Mouse (Mus musculus) cerebral cortex, adult 2 months (tissue): Measurements from ENCODE around the gene Tmem19.

Experiments used
- WGBS: fragments of 180-500 bp; shearing (Covaris S2); methylation state at CpG from one replicate; pipeline ENCODE4 v1.1.7; 2018; 5-methylcytosine and 5-hydroxymethylcytosine counted together

Tmem19 gene

GRCm38 (mm10) chr10:115349029-115349428, 13.3 kb downstream of the Tmem19 start:
- 74% methylated on average over 10 of the region's 10 CpGs for WGBS

- WGBS, result 86% methylated on average over 6 of the region's 6 CpGs
These were observed 14.2 kb downstream of the Tmem19 start for GRCm38 (mm10) chr10:115348131-115348530.

GRCm38 (mm10) chr10:115342771-115343425, 19.4 kb downstream of the Tmem19 start:
- 88% methylated on average over 4 of the region's 4 CpGs for WGBS

GRCm38 (mm10) chr10:115339820-115340328, 22.4 kb downstream of the Tmem19 start:
- WGBS, result 91% methylated on average over 7 of the region's 7 CpGs

GRCm38 (mm10) chr10:115336901-115337300, 25.4 kb downstream of the Tmem19 start:
- WGBS, result 90% methylated on average over 4 of the region's 4 CpGs

- 58% methylated on average over 9 of the region's 9 CpGs for WGBS
These were observed 28.8 kb downstream of the Tmem19 start for GRCm38 (mm10) chr10:115333528-115333927.

GRCm38 (mm10) chr10:115332997-115333396, 29.3 kb downstream of the Tmem19 start:
- 79% methylated on average over 4 of the region's 4 CpGs for WGBS

GRCm38 (mm10) chr10:115332420-115332952, 29.8 kb downstream of the Tmem19 start:
- 86% methylated on average over 8 of the region's 8 CpGs for WGBS

GRCm38 (mm10) chr10:115329010-115329530, 33.2 kb downstream of the Tmem19 start:
- 82% methylated on average over 3 of the region's 3 CpGs for WGBS

GRCm38 (mm10) chr10:115328514-115328913, 33.8 kb downstream of the Tmem19 start:
- WGBS, result 61% methylated on average over 6 of the region's 6 CpGs

GRCm38 (mm10) chr10:115323295-115323694, 39.0 kb downstream of the Tmem19 start:
- 7% methylated on average over 6 of the region's 6 CpGs for WGBS

GRCm38 (mm10) chr10:115321317-115322035, 40.8 kb downstream of the Tmem19 start:
- WGBS, result 88% methylated on average over 5 of the region's 5 CpGs

GRCm38 (mm10) chr10:115318388-115318787, 43.9 kb downstream of the Tmem19 start:
- WGBS, result 62% methylated on average over 3 of the region's 3 CpGs

- WGBS, result 31% methylated on average over 11 of the region's 11 CpGs
These were observed 46.0 kb downstream of the Tmem19 start for GRCm38 (mm10) chr10:115316313-115316712.

- WGBS, result under 1% methylated on average over 48 of the region's 48 CpGs
These were observed 46.7 kb downstream of the Tmem19 start, which contains the start of gene Rab21 for GRCm38 (mm10) chr10:115315473-115316171. Rab21 (minus strand) TSS chr10:115315594.

GRCm38 (mm10) chr10:115314582-115315452, 47.5 kb downstream of the Tmem19 start:
- under 1% methylated on average over 61 of the region's 73 CpGs for WGBS

- WGBS, result 1% methylated on average over 6 of the region's 6 CpGs
These were observed 48.1 kb downstream of the Tmem19 start for GRCm38 (mm10) chr10:115314287-115314581.

- WGBS, result 55% methylated on average over 14 of the region's 14 CpGs
These were observed 48.5 kb downstream of the Tmem19 start for GRCm38 (mm10) chr10:115313641-115314286.

- 48% methylated on average over 3 of the region's 3 CpGs for WGBS
These were observed 49.6 kb downstream of the Tmem19 start for GRCm38 (mm10) chr10:115312732-115313131.

GRCm38 (mm10) chr10:115312194-115312593, 50.1 kb downstream of the Tmem19 start:
- 81% methylated on average over 5 of the region's 5 CpGs for WGBS
